Mouse (Mus musculus) E14TG2a.4 (cell line): ENCODE measurements around the gene Iqcf1.

Experiments
- CTCF ChIP-seq: conservative IDR thresholded peaks from 2 replicates; pipeline ENCODE4 v1.5.1; 2014; ENCODE audit warnings: low read length
- NANOG ChIP-seq: IDR thresholded peaks from 2 replicates; pipeline ENCODE4 v1.6.1; 2014; ENCODE audit warnings: borderline replicate concordance, low read length, mixed read lengths
- POU5F1 ChIP-seq: IDR thresholded peaks from 2 replicates; pipeline ENCODE4 v1.6.1; 2014; ENCODE audit warnings: low read length, borderline replicate concordance

- TF ChIP-seq CTCF: no peak
- no peak for TF ChIP-seq NANOG
- TF ChIP-seq POU5F1: no peak
Measured at GRCm38 (mm10) chr9:106514273-106514672, 14.5 kb downstream of the Iqcf1 start, which contains the start of gene Iqcf5.
